Mouse (Mus musculus) midbrain, embryonic 16.5 days (tissue): Measurements from ENCODE around the gene Sim1. TPM values are rescaled to one million over a fixed set of nuclear protein-coding genes. Genes with fewer than 3 reads are reported as not detected.

Experiments
- ATAC-seq: fragments of 200-750 bp; cut with Nextera tagmentation; 2 replicates; pipeline ENCODE4 v1.8.0; 2017; ENCODE audit warnings: moderate TSS enrichment
- H3K27ac ChIP-seq: fragments of 300-500 bp; sonication (generic); 2 replicates; pipeline ENCODE4 v1.5.1; 2014; ENCODE audit warnings: mild to moderate bottlenecking, low read length, mixed read lengths
- H3K27me3 ChIP-seq: fragments of 300-500 bp; sonication (generic); 2 replicates; pipeline ENCODE4 v1.6.1; 2014; ENCODE audit warnings: low read depth, low read length, mixed read lengths; ENCODE audit not compliant: control insufficient read depth, insufficient read depth
- H3K36me3 ChIP-seq: fragments of 300-500 bp; sonication (generic); 2 replicates; pipeline ENCODE4 v1.6.1; 2014; ENCODE audit warnings: mild to moderate bottlenecking, low read length, moderate library complexity, mixed read lengths; ENCODE audit not compliant: control insufficient read depth, insufficient read depth
- H3K4me1 ChIP-seq: fragments of 300-500 bp; sonication (generic); 2 replicates; pipeline ENCODE4 v1.6.1; 2014; ENCODE audit warnings: mild to moderate bottlenecking, low read length, mixed read lengths; ENCODE audit not compliant: control insufficient read depth, insufficient read depth
- H3K4me2 ChIP-seq: fragments of 300-500 bp; sonication (generic); 2 replicates; pipeline ENCODE4 v1.6.1; 2014; ENCODE audit warnings: mild to moderate bottlenecking, low read length, mixed read lengths
- H3K4me3 ChIP-seq: fragments of 300-500 bp; sonication (generic); 2 replicates; pipeline ENCODE4 v1.5.1; 2014; ENCODE audit warnings: low read depth, mild to moderate bottlenecking, low read length, moderate library complexity, mixed read lengths
- H3K9ac ChIP-seq: fragments of 300-500 bp; sonication (generic); 2 replicates; pipeline ENCODE4 v1.6.1; 2014; ENCODE audit warnings: low read depth, low read length, mixed read lengths
- H3K9me3 ChIP-seq: fragments of 300-500 bp; sonication (generic); replicated peaks from 2 replicates; pipeline ENCODE4 v1.6.1; 2014; ENCODE audit warnings: mild to moderate bottlenecking, low read length, mixed read lengths; ENCODE audit not compliant: control insufficient read depth, poor library complexity, severe bottlenecking
- WGBS: fragments of 180-500 bp; shearing (Covaris S2); extraction: QIAGEN DNeasy Blood & Tissue Kit; methylation state at CpG from one replicate; pipeline ENCODE4 v1.1.7; 2014; 5-methylcytosine and 5-hydroxymethylcytosine counted together
- polyA plus RNA-seq: library from polyadenylated mRNA; unstranded; fragments of >200 nt; fragmentation: Nextera tagmentation; extraction: Ambion mirVana; gene quantifications from 2 replicates; pipeline ENCODE4 v1.2.1, GENCODE M21; 2015

Gene Sim1
- polyA plus RNA-seq, 1 experiment from 2014 or later, result 2.0 TPM

GRCm38 (mm10) chr10:50892751-50893320, 1.7 kb upstream of the Sim1 start:
- no peak overlapping the region for H3K27ac ChIP-seq
- H3K4me1 ChIP-seq, result peaks cover 11% of the 10 kb centered on the region
- H3K9ac ChIP-seq, result no peak overlapping the region
- ATAC-seq, result no peak
- H3K27me3 ChIP-seq, result peaks cover 53% of the 10 kb centered on the region
- no peaks in the 10 kb centered on the region for H3K36me3 ChIP-seq
- no peak overlapping the region for H3K4me2 ChIP-seq
- WGBS, result under 1% methylated on average over 15 of the region's 15 CpGs
- H3K4me3 ChIP-seq, result no peak overlapping the region; the same call in 1 of the 2 replicates
- H3K9me3 ChIP-seq, result no peaks in the 10 kb centered on the region

GRCm38 (mm10) chr10:50893546-50893945, 1.0 kb upstream of the Sim1 start:
- Histone ChIP-seq H3K36me3 (no peaks in the 10 kb centered on the region), H3K4me2 (no peak overlapping the region), H3K9me3 (no peaks in the 10 kb centered on the region), H3K9ac (no peak overlapping the region), H3K27ac (no peak overlapping the region), H3K4me1 (peaks cover 11% of the 10 kb centered on the region), H3K4me3 (peak overlapping the region; percentile 6; the same call in 1 of the 2 replicates), H3K27me3 (peaks cover 50% of the 10 kb centered on the region)
- under 1% methylated on average over 10 of the region's 10 CpGs for WGBS
- ATAC-seq, result no peak

GRCm38 (mm10) chr10:50895091-50895790, 687 bp downstream of the Sim1 start:
- peak overlapping the region; percentile 79 for H3K4me2 ChIP-seq
- H3K9me3 ChIP-seq, result no peaks in the 10 kb centered on the region
- H3K4me3 ChIP-seq, result peak overlapping the region; percentile 46
- WGBS, result under 1% methylated on average over 44 of the region's 44 CpGs
- H3K9ac ChIP-seq, result no peak overlapping the region
- H3K27ac ChIP-seq, result no peak overlapping the region; the same call in 1 of the 2 replicates
- H3K27me3 ChIP-seq, result peaks cover 39% of the 10 kb centered on the region
- H3K4me1 ChIP-seq, result peaks cover 11% of the 10 kb centered on the region
- ATAC-seq, result peak; percentile 43
- H3K36me3 ChIP-seq, result no peaks in the 10 kb centered on the region

DNA sequence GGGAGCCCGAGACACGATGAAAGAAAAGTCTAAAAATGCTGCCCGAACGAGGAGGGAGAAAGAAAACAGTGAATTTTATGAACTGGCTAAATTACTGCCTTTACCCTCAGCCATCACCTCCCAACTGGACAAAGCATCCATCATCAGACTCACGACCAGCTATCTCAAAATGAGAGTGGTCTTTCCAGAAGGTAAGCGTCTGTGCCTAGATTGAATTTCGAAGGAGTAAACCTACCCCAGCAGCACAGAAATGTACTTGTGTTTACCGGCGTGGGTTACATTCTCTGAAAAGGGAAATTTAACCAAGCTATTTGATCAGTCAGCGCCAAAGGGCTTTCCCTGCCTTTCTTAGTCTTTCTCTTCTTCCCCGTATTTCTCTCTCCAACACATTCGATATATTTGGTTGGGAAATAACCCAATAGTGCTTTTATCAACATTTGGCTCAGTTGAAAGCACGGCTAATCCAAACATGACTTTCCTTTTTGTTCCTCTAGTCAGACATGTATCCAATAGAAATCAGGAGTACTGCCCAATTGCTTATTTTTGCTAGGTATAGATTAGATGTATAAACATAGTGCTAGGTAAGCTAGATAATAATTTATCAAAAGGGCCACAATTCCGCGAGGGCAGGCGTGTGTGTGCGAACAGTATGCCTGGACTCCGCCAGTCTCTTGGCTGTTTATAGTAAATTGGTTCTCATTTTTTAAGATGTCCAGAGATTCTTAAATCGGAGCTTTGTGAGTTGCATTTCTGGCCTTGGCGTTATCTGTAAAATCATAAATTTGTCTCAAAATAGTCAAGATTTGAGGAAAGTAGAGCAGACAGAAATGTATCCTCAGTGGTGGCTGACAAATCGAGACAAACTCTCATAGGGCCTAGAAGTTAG, 1.6 kb downstream of the Sim1 start:
- WGBS, result 5% methylated on average over 21 of the region's 21 CpGs

DNA sequence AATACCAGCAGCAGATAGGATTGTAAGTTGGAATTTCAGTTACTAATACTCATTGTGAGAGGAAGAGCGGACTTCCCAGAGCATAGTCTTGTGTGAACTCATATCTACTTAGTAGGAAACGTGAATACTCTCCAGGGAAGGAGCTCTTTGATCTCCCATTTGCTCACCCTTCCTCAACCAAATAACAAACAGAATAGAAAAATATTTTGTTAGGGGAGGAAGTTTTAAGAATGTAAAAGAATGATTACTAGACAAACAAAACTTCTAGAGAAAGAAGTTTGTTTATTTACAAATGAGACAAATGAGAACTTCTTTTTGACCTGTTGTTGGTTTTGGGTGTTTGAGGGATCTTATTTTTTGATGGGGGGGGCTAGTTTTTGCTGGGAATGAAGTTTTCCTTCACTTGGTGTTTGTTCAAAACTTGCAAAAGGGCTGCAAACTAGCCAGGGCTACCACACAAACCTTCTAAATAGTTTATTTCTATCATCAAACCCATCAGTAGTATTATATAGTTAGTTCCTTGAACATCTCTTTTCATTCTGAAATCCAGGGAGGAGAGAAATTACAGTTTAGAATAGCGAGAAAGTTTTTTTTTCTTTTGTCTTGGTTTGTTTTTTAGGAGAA, 2.3 kb downstream of the Sim1 start:
- Histone ChIP-seq H3K27me3 (peaks cover 35% of the 10 kb centered on the region), H3K4me1 (peaks cover 11% of the 10 kb centered on the region), H3K27ac (no peak overlapping the region), H3K9ac (no peak overlapping the region), H3K9me3 (no peaks in the 10 kb centered on the region), H3K4me3 (peak overlapping the region; percentile 10; the same call in 1 of the 2 replicates), H3K36me3 (no peaks in the 10 kb centered on the region), H3K4me2 (no peak overlapping the region)
- no peak for ATAC-seq
- 7% methylated on average over 3 of the region's 3 CpGs for WGBS

More for the DNA sequence above, 1.6 kb downstream of the Sim1 start:
- ATAC-seq, result no peak
- H3K27ac ChIP-seq, result no peak overlapping the region
- peak overlapping the region; percentile 10 for H3K4me3 ChIP-seq
- H3K9ac ChIP-seq, result no peak overlapping the region
- peaks cover 37% of the 10 kb centered on the region for H3K27me3 ChIP-seq
- H3K4me1 ChIP-seq, result peaks cover 11% of the 10 kb centered on the region
- no peak overlapping the region for H3K4me2 ChIP-seq
- H3K36me3 ChIP-seq, result no peaks in the 10 kb centered on the region
- no peaks in the 10 kb centered on the region for H3K9me3 ChIP-seq

DNA sequence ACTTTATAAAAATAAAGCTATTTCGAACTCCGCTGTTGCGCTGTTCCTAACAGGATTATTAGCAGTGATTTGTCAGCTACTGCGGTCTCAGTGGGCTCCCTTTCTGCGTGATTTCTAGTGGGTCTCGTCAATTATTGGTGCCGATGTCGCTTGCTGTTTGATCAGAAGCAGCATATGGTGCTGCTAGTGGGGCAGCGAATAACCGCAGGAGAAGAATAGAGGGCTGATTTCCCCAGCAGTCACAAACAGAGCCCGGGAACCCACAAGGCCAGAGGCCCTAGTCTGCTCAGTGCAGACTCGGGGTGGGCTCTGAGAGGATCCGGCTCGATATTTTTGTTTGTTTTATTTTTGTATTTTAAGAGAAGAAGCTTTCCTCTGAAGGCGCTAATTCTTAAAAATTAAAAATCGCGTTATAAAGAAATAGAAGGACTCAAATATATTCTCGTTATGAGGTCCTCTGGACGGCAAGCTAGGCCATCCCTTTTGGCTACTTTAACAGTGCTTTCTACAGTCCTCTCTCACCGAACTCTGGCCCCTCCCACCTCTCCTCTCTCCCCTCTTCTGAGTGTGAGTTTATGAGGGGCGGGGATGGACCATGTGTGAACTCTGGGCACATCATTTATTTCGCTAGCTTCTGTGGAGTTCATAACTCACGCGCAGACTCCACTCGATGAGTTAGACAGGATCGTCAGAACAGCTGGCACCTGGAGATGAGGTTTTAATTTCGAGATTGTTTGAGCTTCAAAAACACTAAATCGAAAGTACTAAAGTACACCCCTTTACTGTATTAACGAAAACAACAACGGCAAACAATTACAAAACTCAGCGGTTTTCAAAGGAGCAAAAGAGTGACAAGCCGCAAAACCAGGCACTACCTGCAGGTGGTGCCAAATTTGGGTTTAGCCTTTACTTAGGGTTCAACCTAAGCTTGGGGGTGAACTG, 3.2 kb downstream of the Sim1 start:
- WGBS, result 1% methylated on average over 32 of the region's 32 CpGs
- no peak overlapping the region for H3K4me2 ChIP-seq
- H3K4me3 ChIP-seq, result peak overlapping the region; percentile 4; the same call in 1 of the 2 replicates
- no peaks in the 10 kb centered on the region for H3K36me3 ChIP-seq
- no peak for ATAC-seq
- H3K9me3 ChIP-seq, result no peaks in the 10 kb centered on the region
- H3K27ac ChIP-seq, result no peak overlapping the region
- H3K4me1 ChIP-seq, result peaks cover 11% of the 10 kb centered on the region
- no peak overlapping the region for H3K9ac ChIP-seq
- H3K27me3 ChIP-seq, result peaks cover 30% of the 10 kb centered on the region

DNA sequence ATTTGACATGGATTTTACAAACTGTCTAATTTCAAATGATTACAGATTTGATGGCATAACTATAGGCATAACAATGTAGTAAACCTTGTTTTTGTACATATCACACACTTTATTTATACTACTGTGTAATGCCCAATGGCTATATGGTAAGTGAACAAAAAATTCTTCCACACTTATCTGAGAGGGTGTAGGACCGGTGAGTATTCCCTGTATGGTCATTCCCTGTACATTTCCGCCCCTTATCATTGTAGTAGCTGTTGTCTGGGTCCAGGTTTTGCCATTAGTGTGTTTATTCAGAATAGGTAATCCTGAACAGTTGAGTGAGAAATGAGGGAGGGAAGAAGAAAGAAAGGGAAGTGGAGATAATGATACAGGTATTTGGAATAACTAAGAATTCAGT, 4.1 kb downstream of the Sim1 start:
- Histone ChIP-seq H3K4me2 (no peak overlapping the region), H3K9ac (no peak overlapping the region), H3K27me3 (peaks cover 27% of the 10 kb centered on the region), H3K4me1 (peaks cover 11% of the 10 kb centered on the region), H3K4me3 (peak overlapping the region; percentile 7; the same call in 1 of the 2 replicates), H3K36me3 (no peaks in the 10 kb centered on the region), H3K27ac (no peak overlapping the region), H3K9me3 (no peaks in the 10 kb centered on the region)
- no peak for ATAC-seq
- 21% methylated on average over 2 of the region's 2 CpGs for WGBS
